Mouse (Mus musculus) C2C12 (cell line): Measurements from ENCODE around the gene Lyrm7. TPM values are rescaled to one million over a fixed set of nuclear protein-coding genes. Genes with fewer than 3 reads are reported as not detected.
A peak's percentile ranks its signal among the peaks of the same experiment; 100 is the strongest.

ENCODE experiments used
- H3K27me3 ChIP-seq: one replicate; pipeline ENCODE4 v1.6.1; 2011; ENCODE audit not compliant: control insufficient read depth, insufficient read depth, insufficient read length
- H3K36me3 ChIP-seq: one replicate; pipeline ENCODE4 v1.6.1; 2011; ENCODE audit not compliant: control insufficient read depth, insufficient read depth
- H3K4me3 ChIP-seq: one replicate; pipeline ENCODE4 v1.5.1; 2011; ENCODE audit warnings: mild to moderate bottlenecking, control low read depth; ENCODE audit not compliant: poor library complexity, insufficient read depth, severe bottlenecking
- H3K79me2 ChIP-seq: one replicate; pipeline ENCODE4 v1.6.1; 2011; ENCODE audit not compliant: control insufficient read depth, insufficient read depth
- H3K79me3 ChIP-seq: one replicate; pipeline ENCODE4 v1.6.1; 2011; ENCODE audit warnings: low read depth, control low read depth
- H3ac ChIP-seq: one replicate; pipeline ENCODE3; 2011; ENCODE audit warnings: low read depth; ENCODE audit not compliant: control insufficient read depth, insufficient read length
- CEBPB ChIP-seq: IDR thresholded peaks from one replicate; pipeline ENCODE4 v1.6.1; 2011; ENCODE audit warnings: low read depth, mild to moderate bottlenecking, control low read depth, moderate library complexity
- CTCF ChIP-seq: IDR thresholded peaks from one replicate; pipeline ENCODE4 v1.5.1; 2011; ENCODE audit not compliant: control insufficient read depth, insufficient read depth, insufficient read length
- FOSL1 ChIP-seq: IDR thresholded peaks from one replicate; pipeline ENCODE4 v1.8.0; 2011; ENCODE audit warnings: mild to moderate bottlenecking, low read length; ENCODE audit not compliant: poor library complexity, insufficient read depth, severe bottlenecking
- MAX ChIP-seq: IDR thresholded peaks from one replicate; pipeline ENCODE4 v1.6.1; 2011; ENCODE audit warnings: mild to moderate bottlenecking, control low read depth
- MYOD1 ChIP-seq: IDR thresholded peaks from one replicate; pipeline ENCODE4 v1.6.1; 2011; ENCODE audit warnings: low read depth; ENCODE audit not compliant: control insufficient read depth, insufficient read length
- MYOG ChIP-seq: IDR thresholded peaks from one replicate; pipeline ENCODE4 v1.6.1; 2011; ENCODE audit not compliant: control insufficient read depth, insufficient read length; ENCODE audit errors: extremely low read depth
- USF1 ChIP-seq: IDR thresholded peaks from one replicate; pipeline ENCODE4 v1.6.1; 2011; ENCODE audit warnings: low read depth, mild to moderate bottlenecking, control low read depth, moderate library complexity
- polyA plus RNA-seq: library from polyadenylated mRNA; unstranded; fragments of >200 nt; fragmentation: generic; extraction: Trizol; gene quantifications from one replicate; pipeline ENCODE4 v1.2.1, GENCODE M21; 2012; ENCODE audit warnings: missing spikeins

The Lyrm7 gene
- polyA plus RNA-seq, 1 experiment, result 0.25 TPM

GRCm38 (mm10) chr11:54785566-54785965 is 75.2 kb downstream of the Lyrm7 start:
- H3K79me3 ChIP-seq, result peaks cover 53% of the 10 kb centered on the region
- no peaks in the 10 kb centered on the region for H3K36me3 ChIP-seq
- no peak overlapping the region for H3ac ChIP-seq
- H3K79me2 ChIP-seq, result peaks cover 67% of the 10 kb centered on the region
- no peaks in the 10 kb centered on the region for H3K27me3 ChIP-seq
- no peak for TF ChIP-seq MYOG
- no peak for TF ChIP-seq FOSL1
- no peak for TF ChIP-seq MYOD1
- no peak for TF ChIP-seq CEBPB
- no peak for TF ChIP-seq MAX
- TF ChIP-seq CTCF, result no peak
- TF ChIP-seq USF1, result no peak
- H3K4me3 ChIP-seq, result no peak overlapping the region

GRCm38 (mm10) chr11:54784436-54784835 is 76.3 kb downstream of the Lyrm7 start:
- Histone ChIP-seq H3K36me3 (no peaks in the 10 kb centered on the region), H3K4me3 (no peak overlapping the region), H3K79me2 (peaks cover 78% of the 10 kb centered on the region), H3K79me3 (peaks cover 61% of the 10 kb centered on the region), H3K27me3 (no peaks in the 10 kb centered on the region), H3ac (no peak overlapping the region)
- TF ChIP-seq CEBPB (no peak), CTCF (no peak), MYOG (no peak), USF1 (no peak), MYOD1 (no peak), MAX (no peak), FOSL1 (no peak)

GRCm38 (mm10) chr11:54782253-54782652 is 78.5 kb downstream of the Lyrm7 start:
- Histone ChIP-seq H3K4me3 (no peak overlapping the region), H3K36me3 (no peaks in the 10 kb centered on the region), H3K79me3 (peaks cover 76% of the 10 kb centered on the region), H3ac (no peak overlapping the region), H3K79me2 (peaks cover 100% of the 10 kb centered on the region), H3K27me3 (no peaks in the 10 kb centered on the region)
- no peak for TF ChIP-seq USF1
- no peak for TF ChIP-seq FOSL1
- no peak for TF ChIP-seq CEBPB
- no peak for TF ChIP-seq CTCF
- no peak for TF ChIP-seq MYOD1
- TF ChIP-seq MAX, result no peak
- no peak for TF ChIP-seq MYOG

GRCm38 (mm10) chr11:54779946-54780345 is 80.8 kb downstream of the Lyrm7 start:
- H3K4me3 ChIP-seq, result no peak overlapping the region
- peaks cover 73% of the 10 kb centered on the region for H3K79me3 ChIP-seq
- no peaks in the 10 kb centered on the region for H3K36me3 ChIP-seq
- TF ChIP-seq USF1 (no peak), MAX (no peak), CEBPB (no peak), MYOG (no peak), FOSL1 (no peak), CTCF (no peak), MYOD1 (no peak)
- peaks cover 100% of the 10 kb centered on the region for H3K79me2 ChIP-seq
- no peak overlapping the region for H3ac ChIP-seq
- H3K27me3 ChIP-seq, result no peaks in the 10 kb centered on the region

GRCm38 (mm10) chr11:54778131-54778844 is 82.4 kb downstream of the Lyrm7 start:
- Histone ChIP-seq H3K4me3 (no peak overlapping the region), H3K79me3 (peaks cover 64% of the 10 kb centered on the region), H3ac (no peak overlapping the region), H3K79me2 (peaks cover 100% of the 10 kb centered on the region), H3K36me3 (no peaks in the 10 kb centered on the region), H3K27me3 (no peaks in the 10 kb centered on the region)
- TF ChIP-seq FOSL1 (no peak), MAX (no peak), CTCF (no peak), CEBPB (no peak), MYOD1 (peak; percentile 16), MYOG (no peak), USF1 (no peak)

GRCm38 (mm10) chr11:54777387-54778130 is 83.2 kb downstream of the Lyrm7 start:
- no peak overlapping the region for H3ac ChIP-seq
- H3K79me3 ChIP-seq, result peaks cover 59% of the 10 kb centered on the region
- TF ChIP-seq MYOD1 (no peak), CTCF (no peak), MAX (no peak), CEBPB (no peak), MYOG (no peak), USF1 (no peak), FOSL1 (no peak)
- no peaks in the 10 kb centered on the region for H3K36me3 ChIP-seq
- peaks cover 100% of the 10 kb centered on the region for H3K79me2 ChIP-seq
- H3K4me3 ChIP-seq, result no peak overlapping the region
- H3K27me3 ChIP-seq, result no peaks in the 10 kb centered on the region
